Mouse (Mus musculus) lung, embryonic 16.5 days (tissue): ENCODE measurements around the gene Cdkn2a. TPM values are rescaled to one million over a fixed set of nuclear protein-coding genes. Genes with fewer than 3 reads are reported as not detected.
A peak's percentile ranks its signal among the peaks of the same experiment; 100 is the strongest.

Experiments
- ATAC-seq: fragments of 200-750 bp; cut with Nextera tagmentation; 2 replicates; pipeline ENCODE4 v1.8.0; 2017; ENCODE audit warnings: low read depth, mild to moderate bottlenecking, moderate library complexity
- H3K27ac ChIP-seq: fragments of 300-500 bp; sonication (generic); 2 replicates; pipeline ENCODE4 v1.5.1; 2014; ENCODE audit warnings: mild to moderate bottlenecking, control low read depth, low read length
- H3K27me3 ChIP-seq: fragments of 300-500 bp; sonication (generic); 2 replicates; pipeline ENCODE4 v1.6.1; 2014; ENCODE audit warnings: low read depth, low read length, mixed read lengths; ENCODE audit not compliant: control insufficient read depth, insufficient read depth
- H3K36me3 ChIP-seq: fragments of 300-500 bp; sonication (generic); 2 replicates; pipeline ENCODE4 v1.6.1; 2014; ENCODE audit warnings: low read length; ENCODE audit not compliant: control insufficient read depth, insufficient read depth
- H3K4me1 ChIP-seq: fragments of 300-500 bp; sonication (generic); replicated peaks from 2 replicates; pipeline ENCODE4 v1.6.1; 2014; ENCODE audit warnings: low read length, mixed read lengths; ENCODE audit not compliant: control insufficient read depth, insufficient read depth
- H3K4me2 ChIP-seq: fragments of 300-500 bp; sonication (generic); 2 replicates; pipeline ENCODE4 v1.6.1; 2014; ENCODE audit warnings: low read depth, low read length, control low read depth
- H3K4me3 ChIP-seq: fragments of 300-500 bp; sonication (generic); 2 replicates; pipeline ENCODE4 v1.5.1; 2014; ENCODE audit warnings: mild to moderate bottlenecking, low read length, control low read depth
- H3K9ac ChIP-seq: fragments of 300-500 bp; sonication (generic); 2 replicates; pipeline ENCODE4 v1.6.1; 2014; ENCODE audit warnings: low read length, control low read depth
- H3K9me3 ChIP-seq: fragments of 300-500 bp; sonication (generic); 2 replicates; pipeline ENCODE4 v1.6.1; 2016; ENCODE audit warnings: low read length; ENCODE audit not compliant: control insufficient read depth
- WGBS: fragments of 180-500 bp; shearing (Covaris S2); extraction: QIAGEN DNeasy Blood & Tissue Kit; methylation state at CpG from one replicate; pipeline ENCODE4 v1.1.7; 2014; 5-methylcytosine and 5-hydroxymethylcytosine counted together
- polyA plus RNA-seq: library from polyadenylated mRNA; unstranded; fragments of >200 nt; fragmentation: Nextera tagmentation; extraction: Ambion mirVana; gene quantifications from 2 replicates; pipeline ENCODE4 v1.2.1, GENCODE M21; 2015

Cdkn2a gene
- polyA plus RNA-seq, 1 experiment from 2014 or later: not detected

DNA sequence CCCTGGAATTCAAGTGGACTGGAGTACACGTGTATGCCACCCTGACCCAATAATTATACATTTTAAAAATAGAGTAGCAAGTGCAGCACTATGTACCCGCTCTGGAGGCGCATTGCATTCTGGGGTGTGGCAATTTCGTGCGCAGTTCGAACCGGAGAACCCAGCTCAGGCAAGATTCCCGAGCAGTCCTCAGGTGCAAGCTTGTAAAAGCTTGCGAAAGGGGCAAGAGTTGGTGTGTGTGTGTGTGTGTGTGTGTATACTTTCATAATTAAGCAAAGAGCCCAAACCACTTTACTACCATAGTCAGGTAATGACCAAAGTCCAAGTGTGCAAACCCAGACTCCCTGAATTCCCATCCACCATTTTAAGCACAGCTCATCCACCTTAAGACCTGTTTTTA is 20.9 kb downstream of the Cdkn2a start:
- Histone ChIP-seq H3K4me3 (peak overlapping the region; percentile 6; the same call in 1 of the 2 replicates), H3K27ac (no peak overlapping the region), H3K4me1 (no peaks in the 10 kb centered on the region), H3K9me3 (no peaks in the 10 kb centered on the region), H3K9ac (no peak overlapping the region), H3K36me3 (no peaks in the 10 kb centered on the region), H3K27me3 (peaks cover 76% of the 10 kb centered on the region), H3K4me2 (no peak overlapping the region)
- ATAC-seq: peak; percentile 12; the same call in 1 of the 2 replicates
- WGBS: under 1% methylated on average over 9 of the region's 9 CpGs

GRCm38 (mm10) chr4:89272961-89273540 is 21.4 kb downstream of the Cdkn2a start:
- Histone ChIP-seq H3K9me3 (no peaks in the 10 kb centered on the region), H3K9ac (no peak overlapping the region), H3K27ac (no peak overlapping the region), H3K4me1 (no peaks in the 10 kb centered on the region), H3K36me3 (no peaks in the 10 kb centered on the region), H3K4me2 (no peak overlapping the region), H3K27me3 (peaks cover 73% of the 10 kb centered on the region), H3K4me3 (peak overlapping the region; percentile 6; the same call in 1 of the 2 replicates)
- ATAC-seq: no peak
- WGBS: under 1% methylated on average over 20 of the region's 20 CpGs

- no peak for ATAC-seq
- WGBS: 6% methylated on average over 18 of the region's 18 CpGs
Observed at GRCm38 (mm10) chr4:89272101-89272718, 22.2 kb downstream of the Cdkn2a start.

DNA sequence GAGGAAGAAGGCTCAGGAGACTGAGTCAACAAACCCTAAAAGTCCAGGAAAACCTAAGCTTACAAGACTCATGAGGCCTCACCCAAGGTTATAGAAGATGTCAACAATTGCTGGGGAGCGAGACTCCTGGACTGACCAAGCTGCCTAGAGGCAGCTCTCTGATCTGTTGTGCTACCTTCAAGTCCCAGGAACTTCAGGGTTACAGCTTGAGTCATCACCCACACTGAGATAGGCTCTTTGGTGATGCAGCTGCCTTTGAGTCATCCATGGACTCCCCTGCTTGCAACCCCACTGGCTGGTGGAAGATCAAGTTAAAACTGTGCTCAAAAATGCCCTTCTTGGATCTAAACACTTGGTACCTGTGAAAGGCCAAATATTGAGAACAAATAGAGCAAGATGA is 36.7 kb downstream of the Cdkn2a start:
- 52% methylated on average over 1 of the region's 1 CpGs for whole genome bisulfite sequencing
- Histone ChIP-seq H3K27me3 (no peaks in the 10 kb centered on the region), H3K4me2 (no peak overlapping the region)

More at GRCm38 (mm10) chr4:89272101-89272718, 22.2 kb downstream of the Cdkn2a start:
- no peaks in the 10 kb centered on the region for H3K4me1 ChIP-seq
- H3K9ac ChIP-seq: no peak overlapping the region
- H3K9me3 ChIP-seq: no peaks in the 10 kb centered on the region
- H3K36me3 ChIP-seq: no peaks in the 10 kb centered on the region
- no peak overlapping the region for H3K27ac ChIP-seq
- no peak overlapping the region for H3K4me2 ChIP-seq
- H3K27me3 ChIP-seq: peaks cover 66% of the 10 kb centered on the region
- no peak overlapping the region for H3K4me3 ChIP-seq

DNA sequence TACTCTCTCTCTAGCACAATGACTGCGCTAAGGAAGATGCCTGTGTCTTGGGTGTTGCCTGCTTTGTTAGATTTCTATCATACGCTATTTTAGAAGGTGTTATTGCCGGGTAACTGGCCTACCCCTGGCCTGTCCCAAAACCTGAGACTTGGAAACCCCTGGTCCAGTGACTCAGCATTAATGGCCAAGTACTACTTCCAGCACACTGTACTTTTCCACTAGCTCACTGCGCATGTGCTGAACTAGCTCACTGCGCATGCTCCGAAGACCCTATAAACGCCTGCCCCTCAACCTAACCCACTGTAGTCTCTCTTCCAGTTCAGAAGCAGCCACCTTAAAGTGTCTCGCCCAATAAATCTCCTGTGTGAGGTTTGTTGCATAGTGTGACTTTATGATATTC is 60.0 kb downstream of the Cdkn2a start:
- 88% methylated on average over 8 of the region's 8 CpGs for WGBS
- no peak for ATAC-seq
- Histone ChIP-seq H3K27me3 (no peaks in the 10 kb centered on the region), H3K27ac (no peak overlapping the region), H3K9me3 (no peaks in the 10 kb centered on the region), H3K4me1 (no peaks in the 10 kb centered on the region), H3K4me3 (no peak overlapping the region), H3K9ac (no peak overlapping the region), H3K36me3 (no peaks in the 10 kb centered on the region), H3K4me2 (no peak overlapping the region)

More for the DNA sequence above, 36.7 kb downstream of the Cdkn2a start:
- H3K27ac ChIP-seq: no peak overlapping the region
- no peak overlapping the region for H3K9ac ChIP-seq
- H3K4me1 ChIP-seq: no peaks in the 10 kb centered on the region
- H3K9me3 ChIP-seq: no peaks in the 10 kb centered on the region
- H3K4me3 ChIP-seq: no peak overlapping the region
- no peak for ATAC-seq
- no peaks in the 10 kb centered on the region for H3K36me3 ChIP-seq

Other genes with a start within 250 kb of the Cdkn2a start
- gene Mtap, start 157.5 kb downstream of the Cdkn2a start, polyA plus RNA-seq: 45.0 and 48.5 TPM in 2 replicates
- 6.7 and 9.5 TPM in 2 replicates for gene Cdkn2b, start 16.4 kb upstream of the Cdkn2a start, polyA plus RNA-seq